In genomic region chr1:106059516-106060277, GRCm38 (mm10) we compare ENCODE assay signal across 29 mouse cellular contexts.
DNase-seq lines count a peak whose midpoint lies in the region; ATAC-seq and TF ChIP-seq lines count a peak whose summit lies in the region.
"Had no signal": no experiment of that assay in that cellular context is flagged by ENCODE, and none has a peak within 500 bp of the region (broad histone marks: within the 10 kb centered on the region; RNA-seq: fewer than 3 reads in every experiment).

No protein-coding gene starts in this region.

- DNase-seq in forebrain, postnatal 0 days, result no peak
- no peak for DNase-seq in forebrain, embryonic 14.5 days (ENCODE audit: low spot score)
- DNase-seq in lung, embryonic 14.5 days, result no peak
- DNase-seq in lung, postnatal 4 days, result no peak
- peak; percentile 23 for DNase-seq in limb, embryonic 10.5 days (ENCODE audit: low spot score)
- no peak for DNase-seq in ovary, postnatal 36 days (ENCODE audit: low spot score)
- DNase-seq: adrenal gland, adult 8-10 months; cerebellum, adult 2 months; cerebellum, postnatal 14 days; gastrocnemius, postnatal 10 days; heart, postnatal 10 days; kidney, postnatal 4 days; layer of hippocampus, adult 9-11 months; lung, postnatal 10 days; thymus, postnatal 14 days had no signal

- H3K9ac ChIP-seq in forebrain, postnatal 0 days, result no peak overlapping the region
- no peak overlapping the region for H3K9ac ChIP-seq in forebrain, embryonic 14.5 days (ENCODE audit: low read length)
- no peak overlapping the region for H3K9ac ChIP-seq in intestine, postnatal 0 days (ENCODE audit: low read depth, low read length)
- H3K9ac ChIP-seq in intestine, embryonic 15.5 days, result no peak overlapping the region
- no peak overlapping the region for H3K9ac ChIP-seq in lung, embryonic 14.5 days
- H3K9ac ChIP-seq: heart, embryonic 13.5 days; hindbrain, embryonic 15.5 days; kidney, embryonic 15.5 days; limb, embryonic 12.5 days; midbrain, embryonic 15.5 days; neural tube, embryonic 13.5 days had no signal

- no peaks in the 10 kb centered on the region for H3K27me3 ChIP-seq in forebrain, postnatal 0 days (ENCODE audit: insufficient read depth, low read length)
- H3K27me3 ChIP-seq in forebrain, embryonic 14.5 days (replicated peaks; ENCODE audit: control insufficient read depth, insufficient read depth, low read length), result no peaks in the 10 kb centered on the region
- 0 out of 2 replicates have a peak, but pooled peaks cover under 1% of the 10 kb centered on the region for H3K27me3 ChIP-seq in intestine, postnatal 0 days (replicated peaks; ENCODE audit: control insufficient read depth, insufficient read depth, low read length)
- H3K27me3 ChIP-seq in intestine, embryonic 15.5 days (replicated peaks), result no peaks in the 10 kb centered on the region
- H3K27me3 ChIP-seq in lung, embryonic 14.5 days (ENCODE audit: insufficient read depth, low read length), result no peaks in the 10 kb centered on the region
- no peaks in the 10 kb centered on the region for H3K27me3 ChIP-seq in limb, embryonic 10.5 days (ENCODE audit: low read depth, poor library complexity, severe bottlenecking)
- H3K27me3 ChIP-seq: heart, embryonic 13.5 days; hindbrain, embryonic 15.5 days; kidney, embryonic 15.5 days; limb, embryonic 12.5 days; midbrain, embryonic 15.5 days; neural tube, embryonic 13.5 days had no signal

- H3K4me1 ChIP-seq in forebrain, postnatal 0 days (ENCODE audit: insufficient read depth), result no peaks in the 10 kb centered on the region
- H3K4me1 ChIP-seq in forebrain, embryonic 14.5 days (ENCODE audit: control insufficient read depth, insufficient read depth, low read length), result peaks cover 3% of the 10 kb centered on the region; the same call in 1 of the 2 replicates
- no peaks in the 10 kb centered on the region for H3K4me1 ChIP-seq in intestine, postnatal 0 days (replicated peaks; ENCODE audit: control insufficient read depth, insufficient read depth, low read length)
- 0 out of 2 replicates have a peak, but pooled peaks cover under 1% of the 10 kb centered on the region for H3K4me1 ChIP-seq in intestine, embryonic 15.5 days (replicated peaks)
- H3K4me1 ChIP-seq in lung, embryonic 14.5 days (ENCODE audit: insufficient read depth), result peaks cover 11% of the 10 kb centered on the region
- H3K4me1 ChIP-seq in limb, embryonic 10.5 days, result no peaks in the 10 kb centered on the region
- H3K4me1 ChIP-seq: hindbrain, embryonic 15.5 days; limb, embryonic 12.5 days; midbrain, embryonic 15.5 days; neural tube, embryonic 13.5 days had no signal

- H3K4me3 ChIP-seq in forebrain, postnatal 0 days (ENCODE audit: low read depth, low read length), result no peak overlapping the region
- H3K4me3 ChIP-seq in forebrain, embryonic 14.5 days (ENCODE audit: low read depth, low read length), result no peak overlapping the region
- H3K4me3 ChIP-seq in intestine, postnatal 0 days (ENCODE audit: low read depth, low read length), result no peak overlapping the region
- no peak overlapping the region for H3K4me3 ChIP-seq in intestine, embryonic 15.5 days (replicated peaks)
- no peak overlapping the region for H3K4me3 ChIP-seq in lung, embryonic 14.5 days (ENCODE audit: low read depth, low read length)
- no peak overlapping the region for H3K4me3 ChIP-seq in limb, embryonic 10.5 days
- H3K4me3 ChIP-seq: erythroblast, embryonic 14.5 days; heart, embryonic 13.5 days; hindbrain, embryonic 10.5 days; hindbrain, embryonic 15.5 days; kidney, embryonic 15.5 days; limb, embryonic 12.5 days; midbrain, embryonic 10.5 days; midbrain, embryonic 15.5 days; myocyte; neural tube, embryonic 13.5 days had no signal

- H3K9me3 ChIP-seq in forebrain, postnatal 0 days (ENCODE audit: low read length), result no peaks in the 10 kb centered on the region
- H3K9me3 ChIP-seq in forebrain, embryonic 14.5 days (replicated peaks; ENCODE audit: control insufficient read depth, low read length), result no peaks in the 10 kb centered on the region
- H3K9me3 ChIP-seq in intestine, postnatal 0 days (ENCODE audit: control insufficient read depth), result no peaks in the 10 kb centered on the region
- H3K9me3 ChIP-seq in intestine, embryonic 15.5 days, result no peaks in the 10 kb centered on the region
- no peaks in the 10 kb centered on the region for H3K9me3 ChIP-seq in lung, embryonic 14.5 days (ENCODE audit: low read depth, low read length)
- no peaks in the 10 kb centered on the region for H3K9me3 ChIP-seq in limb, embryonic 10.5 days (replicated peaks)
- H3K9me3 ChIP-seq: heart, embryonic 13.5 days; hindbrain, embryonic 10.5 days; hindbrain, embryonic 15.5 days; kidney, embryonic 15.5 days; limb, embryonic 12.5 days; midbrain, embryonic 10.5 days; midbrain, embryonic 15.5 days; neural tube, embryonic 13.5 days had no signal

- WGBS in forebrain, postnatal 0 days, result 88% methylated on average over 4 of the region's 4 CpGs
- WGBS in forebrain, embryonic 14.5 days, result 92% methylated on average over 4 of the region's 4 CpGs
- WGBS in intestine, postnatal 0 days, result 97% methylated on average over 4 of the region's 4 CpGs
- 83% methylated on average over 4 of the region's 4 CpGs for WGBS in intestine, embryonic 15.5 days
- WGBS in lung, embryonic 14.5 days, result 80% methylated on average over 4 of the region's 4 CpGs
- 90% methylated on average over 4 of the region's 4 CpGs for WGBS in limb, embryonic 10.5 days

- TF ChIP-seq CTCF in forebrain, postnatal 0 days (IDR thresholded peaks at IDR 0.05; ENCODE audit: low read depth), result 0 out of 2 replicates have a peak, but pooled peaks have one; percentile 6
- TF ChIP-seq CTCF in intestine, postnatal 0 days (IDR thresholded peaks at IDR 0.05; ENCODE audit: low read depth), result peak; percentile 34; the same call in 1 of the 2 replicates
- 0 out of 2 replicates have a peak, but pooled peaks have one; percentile 7 for TF ChIP-seq CTCF in lung, embryonic 14.5 days (IDR thresholded peaks at IDR 0.05; ENCODE audit: low read depth)

- no peak overlapping the region for H3K4me2 ChIP-seq in forebrain, postnatal 0 days (ENCODE audit: low read depth)
- H3K4me2 ChIP-seq in forebrain, embryonic 14.5 days (ENCODE audit: low read length), result no peak overlapping the region
- no peak overlapping the region for H3K4me2 ChIP-seq in intestine, postnatal 0 days (replicated peaks; ENCODE audit: low read depth)
- no peak overlapping the region for H3K4me2 ChIP-seq in intestine, embryonic 15.5 days (replicated peaks)
- H3K4me2 ChIP-seq in lung, embryonic 14.5 days, result no peak overlapping the region
- H3K4me2 ChIP-seq: heart, embryonic 13.5 days; hindbrain, embryonic 15.5 days; kidney, embryonic 15.5 days; limb, embryonic 12.5 days; midbrain, embryonic 15.5 days; neural tube, embryonic 13.5 days had no signal

- no peak overlapping the region for H3K27ac ChIP-seq in forebrain, postnatal 0 days (ENCODE audit: low read depth, low read length)
- no peak overlapping the region for H3K27ac ChIP-seq in forebrain, embryonic 14.5 days (ENCODE audit: low read depth, low read length)
- H3K27ac ChIP-seq in intestine, postnatal 0 days (ENCODE audit: low read depth, low read length), result no peak overlapping the region
- H3K27ac ChIP-seq in intestine, embryonic 15.5 days, result no peak overlapping the region
- no peak overlapping the region for H3K27ac ChIP-seq in lung, embryonic 14.5 days (ENCODE audit: low read depth)
- H3K27ac ChIP-seq in limb, embryonic 10.5 days, result no peak overlapping the region
- H3K27ac ChIP-seq: heart, embryonic 13.5 days; hindbrain, embryonic 10.5 days; hindbrain, embryonic 15.5 days; kidney, embryonic 15.5 days; limb, embryonic 12.5 days; midbrain, embryonic 15.5 days; neural tube, embryonic 13.5 days had no signal

- no peak for ATAC-seq in forebrain, postnatal 0 days
- no peak for ATAC-seq in forebrain, embryonic 14.5 days
- no peak for ATAC-seq in intestine, postnatal 0 days
- ATAC-seq in intestine, embryonic 15.5 days, result no peak
- no peak for ATAC-seq in lung, embryonic 14.5 days (ENCODE audit: insufficient read depth)
- ATAC-seq: activated CD4-positive, CD25-positive, alpha-beta regulatory T cell, adult 4 months; inflammation-experienced regulatory T-cells, adult 6 months; midbrain, embryonic 15.5 days had no signal

- no peaks in the 10 kb centered on the region for H3K36me3 ChIP-seq in forebrain, postnatal 0 days (ENCODE audit: insufficient read depth)
- no peaks in the 10 kb centered on the region for H3K36me3 ChIP-seq in forebrain, embryonic 14.5 days (ENCODE audit: control insufficient read depth, insufficient read depth, low read length)
- H3K36me3 ChIP-seq in intestine, postnatal 0 days (ENCODE audit: control insufficient read depth, insufficient read depth), result no peaks in the 10 kb centered on the region
- no peaks in the 10 kb centered on the region for H3K36me3 ChIP-seq in intestine, embryonic 15.5 days
- H3K36me3 ChIP-seq in lung, embryonic 14.5 days (ENCODE audit: insufficient read depth), result no peaks in the 10 kb centered on the region
- no peaks in the 10 kb centered on the region for H3K36me3 ChIP-seq in limb, embryonic 10.5 days
- H3K36me3 ChIP-seq: heart, embryonic 13.5 days; hindbrain, embryonic 10.5 days; hindbrain, embryonic 15.5 days; kidney, embryonic 15.5 days; limb, embryonic 12.5 days; midbrain, embryonic 10.5 days; midbrain, embryonic 15.5 days; neural tube, embryonic 13.5 days had no signal
